Mouse (Mus musculus) CD4-positive helper T cell, adult 2 months (primary cell): ENCODE results near the gene Hcar1.

Experiments
- DNase-seq: peaks from one replicate; pipeline ENCODE4 v3.0.0-alpha.2; 2012; ENCODE audit warnings: low read depth, missing footprints, low spot score

Gene Hcar1

DNA sequence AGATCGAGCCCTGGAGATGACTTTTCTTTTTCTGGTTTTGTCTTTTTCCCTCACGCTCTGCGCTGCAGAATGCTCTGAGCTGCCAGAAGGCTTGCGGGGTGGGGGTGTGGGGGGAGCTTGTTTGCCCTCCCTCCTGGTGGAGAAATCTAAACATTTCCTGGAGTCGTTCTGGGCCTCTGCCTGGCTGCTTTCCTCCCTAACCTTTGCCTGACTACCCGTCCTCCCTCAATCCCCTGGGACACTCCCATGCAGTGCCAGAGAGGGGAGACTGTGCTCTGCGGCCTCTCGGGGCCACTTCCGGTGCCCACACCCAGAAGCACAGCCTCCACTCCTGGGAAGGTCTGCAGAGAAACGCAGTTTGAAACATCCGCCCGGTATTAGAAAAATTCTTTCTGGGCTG lies at the start of gene Hcar1:
Gene Hcar1, minus strand, starts transcription at position 93 of the 400 bp plus-strand sequence.
- no peak for DNase-seq

DNA sequence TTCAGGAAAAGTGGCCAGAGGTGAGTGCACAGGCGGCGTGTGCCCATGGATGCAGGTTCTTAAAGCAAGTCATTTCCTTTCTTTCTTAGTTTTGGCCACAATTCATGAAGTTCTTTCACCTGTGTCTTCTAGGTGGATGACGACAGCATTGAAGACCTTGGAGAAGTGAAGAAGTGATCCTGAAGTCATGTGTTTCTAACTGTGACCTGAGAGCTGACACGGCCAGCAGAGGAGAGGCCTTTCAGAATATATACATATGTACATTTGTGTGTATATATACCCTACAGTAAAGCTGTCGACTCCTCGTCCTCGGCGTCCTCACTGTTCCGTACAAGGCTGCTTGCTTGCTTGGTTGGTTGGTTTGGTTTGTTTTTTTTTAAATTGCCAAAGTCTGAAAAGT lies 47.3 kb upstream of the Hcar1 start, which contains the start of gene Gm43518:
Gene Gm43518, plus strand, starts transcription at position 301 of the 400 bp plus-strand sequence.
- no peak for DNase-seq

DNA sequence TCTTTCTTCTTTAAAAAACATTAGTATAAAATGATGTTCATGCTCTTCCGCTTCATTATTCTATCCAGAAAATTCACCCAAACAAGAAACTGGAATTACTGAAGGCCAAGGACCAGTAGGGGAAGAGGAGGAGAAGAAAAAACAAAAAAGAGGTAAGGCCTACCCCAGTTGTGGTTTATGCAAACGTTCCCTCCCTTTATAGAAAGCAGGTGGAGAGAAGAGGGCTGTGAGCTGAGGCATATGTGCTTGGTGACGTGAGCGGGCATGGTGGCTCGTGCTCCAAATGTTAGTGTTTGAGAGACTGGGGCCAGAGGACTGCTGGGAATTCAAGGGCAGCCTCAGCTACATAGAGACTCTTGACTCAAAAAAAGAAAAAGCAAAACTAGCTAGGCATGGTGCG lies 42.3 kb upstream of the Hcar1 start:
- DNase-seq = no peak

DNA sequence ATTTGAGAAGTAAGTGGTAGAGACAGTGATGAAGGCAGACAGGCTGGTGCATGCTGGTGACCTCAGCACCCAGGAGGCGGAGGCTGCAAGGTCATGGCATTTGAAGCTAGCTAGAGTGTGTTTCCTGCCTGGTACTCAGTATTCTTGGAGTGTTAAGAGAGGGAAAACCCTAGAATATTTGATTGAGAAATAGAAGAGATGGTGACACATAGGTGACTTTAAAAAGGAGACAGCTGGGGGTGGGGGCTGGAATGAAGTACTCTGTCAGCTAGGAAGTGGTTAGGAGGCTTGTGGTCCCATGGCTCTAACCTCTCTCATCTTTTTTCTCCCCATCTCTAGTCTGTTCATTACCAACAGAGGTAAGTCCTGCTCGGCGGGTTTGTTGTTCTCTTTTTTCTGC lies 35.0 kb upstream of the Hcar1 start:
- DNase-seq = peak; percentile 65

DNA sequence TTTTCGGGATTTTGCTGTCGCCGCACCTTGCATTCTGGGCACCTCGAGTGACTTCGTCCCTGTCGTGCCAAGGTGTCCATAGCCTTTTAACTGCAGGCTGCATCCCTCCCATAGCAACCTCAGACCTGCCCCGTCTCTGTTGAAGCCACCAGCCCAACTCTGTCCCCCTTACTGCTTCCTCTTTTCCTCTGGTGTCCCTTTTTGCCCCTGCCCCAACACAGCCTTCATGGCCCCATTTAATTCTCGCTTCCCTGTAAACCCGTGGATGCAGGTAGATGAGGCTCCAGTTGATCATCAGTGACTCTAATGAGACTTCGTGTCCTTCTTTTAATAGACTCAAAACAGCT lies 27.8 kb upstream of the Hcar1 start:
- DNase-seq = no peak

DNA sequence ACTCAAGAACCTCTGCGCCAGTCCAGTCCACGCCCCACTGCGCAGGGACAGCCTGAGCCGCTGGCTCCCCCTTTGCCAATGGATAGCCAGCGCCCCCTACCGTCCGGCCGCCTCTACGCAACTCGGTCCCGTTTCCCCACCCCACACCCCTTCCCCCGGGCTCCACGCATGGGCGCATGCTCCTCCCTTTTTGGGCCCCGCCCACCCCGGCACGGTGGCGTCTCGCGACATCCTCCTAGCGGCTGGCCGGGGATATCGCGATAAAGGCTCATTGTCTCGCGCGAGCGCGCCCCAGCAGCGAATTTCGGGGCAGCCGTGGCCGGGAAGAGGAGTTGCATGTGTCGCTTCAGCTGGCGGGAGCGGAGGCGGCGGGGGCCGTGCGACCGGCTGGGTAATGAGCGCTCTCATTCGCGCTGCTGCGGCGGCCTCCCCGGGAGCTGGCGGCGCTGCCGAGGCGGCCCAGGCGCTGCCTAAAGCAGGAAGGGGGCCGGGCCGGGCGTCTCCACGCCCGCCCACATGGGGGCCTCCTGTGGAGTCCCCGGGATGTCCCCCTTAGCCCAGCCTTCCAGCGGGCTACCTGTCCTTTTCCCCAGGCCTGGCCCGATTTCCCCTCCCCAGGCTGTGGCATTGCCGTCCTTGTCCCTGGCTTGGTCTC lies 27.3 kb upstream of the Hcar1 start, which contains the start of gene Denr:
Gene Denr, plus strand, starts transcription at position 200 of the 655 bp plus-strand sequence.
- DNase-seq = peak; percentile 98

DNA sequence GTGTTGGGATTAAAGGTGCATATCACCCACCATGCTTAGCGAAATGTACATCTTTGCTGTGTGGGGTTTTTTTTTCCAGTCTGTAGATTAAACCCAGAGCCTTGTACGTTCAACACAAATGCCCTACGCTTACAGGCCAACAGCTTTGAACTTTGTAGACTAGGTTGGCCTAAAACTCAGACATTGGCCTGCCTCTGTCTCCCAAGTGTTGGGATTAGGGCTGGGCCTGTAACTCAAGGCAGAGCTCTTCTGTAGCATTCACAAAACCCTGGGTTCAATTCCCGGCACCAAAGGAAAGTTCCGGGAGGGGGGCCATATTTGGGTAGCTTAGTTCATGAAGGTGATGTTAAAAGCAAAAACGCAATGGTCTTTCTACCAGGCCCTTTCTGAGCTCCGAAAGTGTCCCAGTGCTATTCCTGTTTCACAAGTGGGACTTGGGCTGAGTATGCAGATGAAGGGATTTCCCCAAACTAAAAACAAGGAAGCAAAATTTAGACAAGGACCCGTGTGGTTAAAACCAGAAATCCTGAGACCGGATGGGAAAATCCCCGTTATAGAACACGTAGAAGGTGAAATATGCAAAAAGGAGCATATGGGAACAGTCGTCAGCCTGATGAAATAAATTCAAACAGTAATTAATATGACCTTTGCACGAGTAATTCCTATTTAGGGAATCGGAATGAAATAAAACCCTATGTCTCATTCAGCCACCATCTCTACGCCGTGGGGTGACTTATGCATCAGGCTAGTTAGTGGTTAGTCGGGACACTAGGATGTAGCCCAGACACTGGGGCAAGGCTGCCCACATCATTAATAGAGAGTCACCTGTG lies 26.5 kb upstream of the Hcar1 start:
- no peak for DNase-seq

DNA sequence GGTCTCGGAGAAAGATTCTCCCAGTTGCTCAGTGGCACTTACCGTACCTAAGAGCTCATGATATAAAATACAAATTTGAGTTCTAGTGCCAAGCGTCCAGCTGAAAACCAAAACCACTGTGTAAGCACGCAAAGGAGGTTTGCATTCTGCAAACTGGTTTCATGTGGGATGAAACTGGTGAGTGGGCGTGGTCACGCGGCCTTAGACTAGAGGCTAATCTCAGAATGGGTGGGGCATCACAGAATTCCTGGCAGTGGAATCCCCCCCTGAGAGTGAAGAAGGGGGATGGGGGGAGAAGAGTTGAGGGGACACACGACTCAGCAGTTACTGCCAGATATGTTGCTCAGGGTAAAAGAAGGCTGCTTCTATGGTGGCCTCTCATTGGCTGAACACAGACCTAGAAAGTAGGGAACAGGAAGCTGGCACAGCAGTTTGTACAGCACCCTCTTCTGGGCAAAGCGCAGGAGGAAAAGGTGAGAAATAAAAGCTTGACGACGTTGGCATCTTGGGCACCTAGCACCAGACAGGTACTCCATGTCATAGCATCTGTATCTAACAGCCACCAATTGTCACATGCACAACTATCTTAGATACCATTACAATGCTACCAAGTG lies 24.3 kb upstream of the Hcar1 start:
- no peak for DNase-seq

DNA sequence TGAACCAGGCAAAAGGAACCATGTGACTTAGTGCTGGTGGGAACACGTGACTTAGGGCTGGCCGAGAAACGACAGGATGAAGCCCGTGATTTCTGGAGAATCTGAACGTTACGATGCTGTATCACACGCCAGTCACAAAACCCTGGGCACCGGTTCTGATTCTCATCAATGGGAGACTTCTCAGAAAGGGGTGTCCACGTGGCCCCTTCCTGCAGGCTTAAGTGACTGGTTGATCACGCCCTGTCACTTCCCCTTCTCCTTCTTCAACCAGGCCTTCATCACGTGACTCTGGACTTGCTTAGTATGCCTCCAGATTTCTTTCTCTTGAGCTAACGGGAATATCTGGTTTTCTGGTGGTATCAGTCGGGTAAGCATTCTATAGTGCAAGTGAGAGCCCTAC lies 17.5 kb upstream of the Hcar1 start:
- peak; percentile 23 for DNase-seq

DNA sequence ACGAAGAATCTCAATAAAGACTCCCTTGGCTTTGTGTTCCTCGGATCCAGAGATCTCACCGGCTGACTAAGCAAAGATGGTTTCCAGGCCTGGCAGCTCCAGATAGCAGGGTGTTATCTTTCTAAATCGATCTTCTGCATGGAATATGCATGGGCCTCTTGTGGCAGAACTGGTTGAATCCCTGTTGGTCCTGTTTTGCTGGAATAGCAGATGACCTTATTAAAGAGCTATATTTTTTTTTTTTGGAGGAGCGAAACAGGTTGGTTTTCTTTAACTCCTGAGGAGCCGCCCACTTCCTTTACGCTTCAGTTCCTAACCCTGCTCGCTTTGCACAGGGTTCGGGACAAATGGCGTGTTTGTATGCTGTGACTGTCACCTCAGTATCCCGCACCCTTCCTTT lies 16.6 kb upstream of the Hcar1 start:
- DNase-seq = no peak

DNA sequence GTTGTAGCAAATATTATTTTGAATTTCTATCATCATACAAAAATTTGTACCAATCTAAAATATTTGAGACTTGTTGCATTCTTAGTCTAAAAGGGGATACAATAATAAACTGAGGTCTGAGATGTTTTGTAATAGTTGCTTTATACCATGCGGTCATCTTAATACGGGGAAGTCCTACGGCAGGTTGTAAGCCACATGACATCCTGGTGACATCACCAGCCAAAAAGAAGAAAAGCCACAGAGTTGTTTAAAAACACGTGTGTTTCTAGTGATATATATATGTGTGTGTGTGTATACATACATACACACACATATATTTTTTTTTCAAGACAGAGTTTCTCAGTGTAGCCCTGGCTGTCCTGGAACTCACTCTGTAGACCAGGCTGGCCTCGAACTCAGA lies 13.7 kb upstream of the Hcar1 start:
- no peak for DNase-seq

DNA sequence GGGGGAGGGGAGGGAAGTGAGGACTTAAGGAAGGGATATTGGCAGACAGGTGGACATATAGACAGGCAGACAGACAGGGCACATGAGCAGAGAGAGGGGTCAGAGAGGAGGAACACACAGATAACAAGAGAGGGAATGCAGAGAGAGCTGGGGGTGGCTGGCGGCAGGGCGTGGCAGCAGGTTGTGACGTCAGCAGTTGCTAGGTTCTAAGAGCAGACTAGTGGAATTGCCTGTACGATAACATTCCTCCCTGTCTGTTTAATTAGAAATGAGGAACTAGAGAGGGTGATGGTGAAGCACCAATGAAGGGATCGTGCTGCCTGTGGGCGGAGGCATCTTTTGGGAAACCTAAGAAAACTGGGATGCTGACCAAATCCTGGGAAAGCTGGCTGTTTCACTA lies 11.8 kb upstream of the Hcar1 start:
- DNase-seq = peak; percentile 50

DNA sequence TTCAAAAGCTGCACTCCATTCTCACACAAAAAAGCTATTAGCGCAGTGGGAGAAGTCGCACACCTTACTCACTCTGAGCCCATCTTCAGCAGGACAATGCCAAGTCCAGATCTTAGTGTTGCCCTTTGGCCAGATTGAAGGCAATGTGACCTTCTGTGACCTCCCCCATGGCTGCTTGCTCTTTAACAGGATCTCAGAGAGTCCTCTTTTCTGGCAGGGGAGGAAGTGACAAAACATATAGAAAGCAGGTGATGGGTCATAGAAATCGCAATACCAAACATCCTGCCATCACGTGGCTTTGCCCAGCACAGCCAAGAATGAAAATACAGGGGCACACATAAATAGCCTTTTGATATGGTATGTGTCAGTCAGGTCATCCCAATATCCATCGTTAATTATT lies 11.2 kb upstream of the Hcar1 start:
- DNase-seq = no peak

DNA sequence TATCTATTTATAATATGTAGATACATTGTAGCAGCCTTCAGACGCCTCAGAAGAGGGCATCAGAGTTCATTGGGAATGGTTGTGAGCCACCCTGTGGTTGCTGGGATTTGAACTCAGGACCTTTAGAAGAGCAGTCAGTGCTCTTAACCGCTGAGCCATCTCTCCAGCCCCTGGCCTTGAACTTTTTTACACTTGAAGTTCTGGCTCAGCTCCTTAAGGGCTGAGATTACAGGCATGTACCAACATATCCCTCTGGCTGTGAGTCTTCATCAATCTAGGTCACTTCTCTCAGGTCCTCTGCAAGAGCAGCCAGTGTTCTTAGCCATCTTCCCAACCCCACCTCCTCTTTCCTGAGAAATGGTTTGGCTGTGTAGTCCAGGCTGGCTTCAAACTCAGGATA lies 10.5 kb upstream of the Hcar1 start:
- DNase-seq = no peak

DNA sequence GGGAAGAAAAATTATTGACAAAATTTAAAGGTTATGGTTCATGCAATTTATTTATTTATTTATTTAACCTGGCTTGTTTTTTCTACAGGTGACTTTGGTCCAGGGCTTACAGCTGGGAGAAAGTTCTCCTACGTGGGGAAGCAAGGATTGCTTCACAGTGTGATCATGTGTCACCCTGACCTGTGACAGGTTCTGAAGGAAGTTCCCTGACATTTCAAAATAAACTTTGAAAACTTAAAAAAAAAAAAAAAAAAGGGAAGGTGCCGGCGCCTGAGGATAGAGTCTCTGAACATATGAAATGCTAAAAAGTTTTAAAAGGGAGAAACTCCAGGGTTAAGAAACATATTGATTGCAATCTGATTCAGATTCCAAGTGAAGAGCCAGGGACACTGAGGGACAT lies 6.5 kb upstream of the Hcar1 start:
- no peak for DNase-seq

DNA sequence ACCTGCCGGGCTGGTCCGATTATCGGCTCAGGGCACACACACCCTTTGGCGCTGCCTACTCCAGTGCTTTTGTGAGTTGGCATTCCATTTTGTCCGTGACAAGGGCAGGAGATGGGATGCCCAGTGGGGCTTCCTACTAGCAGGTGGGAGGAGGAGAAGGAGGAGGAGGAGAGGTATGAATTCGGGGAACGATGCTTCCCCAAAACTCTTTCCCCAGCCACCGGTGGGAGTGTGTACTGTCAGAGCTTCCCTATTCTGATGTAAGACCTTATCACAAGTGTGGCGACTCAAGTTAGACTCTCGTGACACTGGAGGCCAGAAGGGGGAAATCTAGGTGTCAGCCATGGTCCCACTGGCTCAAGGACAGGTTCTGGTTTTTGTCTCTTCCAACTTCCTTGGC lies 4.5 kb upstream of the Hcar1 start:
- DNase-seq = no peak

DNA sequence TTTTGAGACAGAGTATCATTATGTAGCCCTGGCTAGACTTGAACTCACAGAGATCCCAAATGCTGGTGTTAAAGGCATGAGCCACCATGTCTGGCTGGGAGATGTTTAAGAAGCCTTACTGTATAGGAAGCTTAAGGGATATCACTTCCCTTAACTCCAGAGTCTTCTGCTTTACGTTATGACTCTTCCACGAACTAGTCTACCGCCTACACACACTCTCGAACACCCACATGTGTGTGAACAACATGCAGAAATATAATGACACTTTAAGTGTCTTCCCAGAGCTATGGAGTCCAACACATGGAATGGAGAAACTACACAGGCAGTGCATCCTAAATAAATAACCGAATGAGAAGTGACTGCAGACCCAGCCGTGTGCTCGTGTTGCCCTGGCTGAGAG lies 4.1 kb upstream of the Hcar1 start:
- no peak for DNase-seq

DNA sequence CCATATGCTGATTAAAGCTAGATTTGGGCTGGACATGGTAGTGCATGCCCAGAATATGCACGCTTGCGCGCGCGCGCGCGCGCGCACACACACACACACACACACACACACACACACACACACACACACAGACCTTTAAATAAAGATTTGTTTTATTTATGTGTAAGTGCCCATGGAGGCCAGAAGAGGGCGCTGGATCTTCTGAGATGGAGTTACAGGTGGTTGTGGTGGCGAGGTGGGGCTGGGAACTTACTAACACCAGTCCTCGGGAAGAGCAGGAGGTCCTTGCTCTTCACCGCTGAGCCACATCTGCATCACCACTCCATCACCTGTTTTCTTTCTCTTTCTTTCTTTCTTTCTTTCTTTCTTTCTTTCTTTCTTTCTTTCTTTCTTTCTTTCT lies 958 bp upstream of the Hcar1 start:
- no peak for DNase-seq

DNA sequence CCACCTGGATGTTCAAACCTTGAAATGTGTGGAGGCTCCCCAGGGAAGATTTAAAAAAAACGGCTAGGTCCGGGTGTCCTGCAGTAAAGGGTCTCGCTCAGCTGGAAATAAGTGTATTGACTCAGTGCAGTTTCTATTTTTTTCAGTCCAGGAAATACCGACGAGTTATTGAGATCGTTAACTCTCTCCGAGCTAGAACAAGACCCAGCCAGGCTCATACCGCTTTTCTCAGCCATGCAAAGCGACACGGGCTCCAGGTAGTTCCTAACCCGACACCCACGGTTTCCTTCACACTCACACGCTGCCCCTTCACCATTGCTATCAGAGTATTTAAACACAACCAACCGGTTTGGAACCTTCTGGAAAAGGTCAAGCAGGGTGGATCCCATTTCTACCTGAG lies 1.8 kb downstream of the Hcar1 start:
- DNase-seq = no peak

DNA sequence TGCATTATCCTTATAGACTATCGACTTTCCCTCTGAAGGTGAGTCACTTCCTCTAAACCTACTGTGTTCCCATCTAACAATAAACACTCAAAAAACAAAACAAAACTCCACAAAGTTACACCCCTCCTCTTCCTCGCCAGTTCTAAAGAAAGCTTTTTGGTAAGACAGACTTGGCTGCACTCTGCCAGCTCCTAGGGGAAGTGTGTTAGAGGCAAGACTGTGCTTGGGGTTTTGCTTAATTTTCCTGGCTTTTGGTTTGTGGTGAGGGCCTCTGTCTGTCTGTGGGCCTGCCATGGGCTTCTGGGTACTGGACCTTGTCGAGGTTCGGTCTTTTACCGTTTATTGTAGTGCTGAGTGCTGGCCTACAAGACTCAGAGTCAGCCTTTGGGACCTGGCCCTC lies 5.6 kb downstream of the Hcar1 start:
- no peak for DNase-seq

DNA sequence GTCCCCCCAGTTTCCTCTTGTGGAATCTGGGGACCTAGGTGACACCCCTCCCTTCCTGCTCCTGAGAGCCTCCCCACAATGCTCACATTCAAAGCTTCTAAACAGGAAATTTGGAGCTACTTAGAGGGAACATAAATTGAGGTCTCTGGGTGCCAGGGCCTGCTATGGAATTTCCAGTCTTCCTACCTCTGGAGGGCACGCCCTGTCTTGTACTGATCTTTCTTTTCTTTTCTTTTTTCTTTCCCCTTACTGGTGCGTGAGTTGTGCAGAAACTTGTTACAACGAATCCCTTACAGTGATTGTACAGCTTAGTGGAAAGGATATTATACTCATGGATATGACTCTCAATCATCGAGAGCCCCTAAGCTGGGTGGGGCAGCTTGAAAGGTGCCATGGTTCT lies 10.2 kb downstream of the Hcar1 start:
- DNase-seq = no peak

DNA sequence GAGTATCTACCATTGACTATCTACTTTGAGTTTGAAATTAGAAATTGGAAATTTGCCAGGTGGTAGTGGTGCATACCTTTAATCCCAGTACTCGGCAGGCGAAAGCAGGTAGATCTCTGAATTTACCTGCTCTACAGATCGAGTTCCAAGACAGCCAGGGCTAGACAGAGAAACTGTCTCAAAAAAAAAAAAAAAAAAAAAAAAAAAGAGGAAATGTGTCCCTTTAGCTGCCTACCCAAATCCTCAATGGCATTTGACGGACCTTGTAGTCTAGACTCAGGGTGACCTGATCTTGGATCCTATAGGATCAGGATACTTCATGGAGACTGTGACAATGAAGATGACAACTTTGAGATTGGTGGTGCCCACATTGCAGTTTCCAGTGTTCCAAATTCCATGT lies 13.4 kb downstream of the Hcar1 start:
- no peak for DNase-seq

DNA sequence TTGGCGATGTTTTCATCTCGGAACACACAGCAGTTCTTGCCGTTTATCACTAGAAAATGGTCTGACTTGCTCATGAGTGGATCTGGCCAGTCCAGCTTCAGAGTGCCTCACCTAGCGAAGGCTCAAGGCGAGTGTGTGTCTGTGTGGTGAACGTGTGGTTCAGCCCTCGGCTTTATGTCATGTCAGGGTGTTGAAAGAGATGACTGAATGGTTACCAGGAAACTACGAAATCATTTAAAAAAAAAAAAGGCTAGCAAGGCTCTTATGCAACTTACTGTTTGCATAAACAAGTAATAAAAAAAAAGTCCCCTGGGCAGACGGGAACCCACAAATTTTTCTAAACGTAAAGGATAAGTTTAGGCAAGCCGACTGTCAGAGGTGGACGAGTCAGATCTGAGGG lies 14.5 kb downstream of the Hcar1 start, which contains the start of gene Hcar2:
Gene Hcar2, minus strand, starts transcription at position 135 of the 400 bp plus-strand sequence.
- DNase-seq = no peak
